Mouse (Mus musculus): ENCODE measurements around the gene Nrf1.

Nrf1 gene

DNA sequence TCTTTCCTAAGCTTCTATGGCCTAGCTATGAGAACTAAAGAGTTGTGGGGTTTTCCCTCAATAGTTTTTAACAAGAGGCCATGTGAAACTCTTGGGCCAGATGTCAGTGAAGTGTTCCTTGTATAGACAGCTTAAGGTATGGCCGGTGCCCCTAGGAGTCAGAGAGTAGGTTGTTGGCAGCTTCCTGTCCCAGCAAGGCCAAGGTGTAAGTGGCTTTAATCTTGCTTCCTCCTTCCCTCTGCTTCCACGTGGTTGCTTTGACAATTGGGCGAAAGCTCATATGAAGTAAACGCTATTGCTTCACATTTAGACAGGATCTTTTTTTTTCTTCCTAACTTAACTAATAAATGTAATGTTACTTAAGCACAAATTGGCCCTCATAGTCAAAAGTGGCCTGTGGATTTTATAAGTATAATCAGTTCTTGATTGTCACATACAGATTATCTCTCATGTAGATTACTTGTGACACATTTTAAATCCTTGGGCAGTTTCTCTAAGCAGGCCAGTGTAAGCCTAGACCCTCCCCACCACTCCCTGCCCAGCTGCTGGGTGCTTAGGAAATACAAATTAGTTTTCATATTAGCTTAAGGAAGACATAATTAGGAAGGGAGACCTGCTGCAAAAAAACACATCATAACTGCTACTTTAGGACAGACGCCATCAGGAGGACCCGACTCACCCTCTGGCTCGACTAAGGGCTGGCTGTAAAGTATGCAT lies 91.7 kb downstream of the Nrf1 start:
- in situ Hi-C loops (cut with MboI; ENCODE audit: low sequenced_read_pairs), result no loop called here

DNA sequence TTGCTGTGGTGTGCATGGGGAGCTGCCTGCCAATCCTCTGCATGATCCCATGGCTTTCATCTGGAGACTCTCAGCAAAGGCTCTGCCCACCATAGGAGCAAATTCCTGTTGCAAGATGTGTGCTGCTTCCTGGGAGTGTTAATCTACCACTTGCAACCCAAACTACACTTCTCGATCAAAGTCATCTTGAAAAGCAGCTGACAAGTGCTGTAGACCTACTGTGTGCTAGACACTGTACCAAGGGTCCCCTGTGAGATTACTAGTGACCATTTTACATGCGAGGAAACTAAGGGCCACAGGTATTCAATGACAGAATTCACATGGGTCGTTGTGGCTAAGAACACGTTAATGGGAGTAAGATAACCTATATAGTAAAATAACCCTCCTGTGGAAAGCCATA lies 95.5 kb downstream of the Nrf1 start:
- in situ Hi-C loops (cut with MboI; ENCODE audit: low sequenced_read_pairs), result no loop called here

DNA sequence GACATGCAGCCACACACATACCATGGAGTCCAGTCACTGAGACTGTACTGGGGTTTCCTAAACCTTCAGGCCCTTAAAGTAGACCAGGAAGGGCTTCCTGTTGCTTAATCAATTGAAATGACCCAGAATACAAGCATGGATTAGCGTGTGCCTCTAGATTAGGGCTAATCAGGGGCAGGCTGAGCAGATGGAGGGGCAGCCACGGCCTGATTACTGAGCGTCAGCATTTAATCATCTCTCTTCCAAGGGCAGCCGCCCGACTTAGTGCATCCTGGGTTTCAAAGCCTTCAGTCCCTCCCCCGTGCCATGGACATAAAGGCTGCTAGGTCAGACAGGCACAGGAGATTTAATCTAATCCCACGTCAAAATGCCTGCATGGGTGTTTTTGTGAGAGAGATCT lies 99.3 kb downstream of the Nrf1 start:
- in situ Hi-C loops (cut with MboI; ENCODE audit: low sequenced_read_pairs), result no loop called here

DNA sequence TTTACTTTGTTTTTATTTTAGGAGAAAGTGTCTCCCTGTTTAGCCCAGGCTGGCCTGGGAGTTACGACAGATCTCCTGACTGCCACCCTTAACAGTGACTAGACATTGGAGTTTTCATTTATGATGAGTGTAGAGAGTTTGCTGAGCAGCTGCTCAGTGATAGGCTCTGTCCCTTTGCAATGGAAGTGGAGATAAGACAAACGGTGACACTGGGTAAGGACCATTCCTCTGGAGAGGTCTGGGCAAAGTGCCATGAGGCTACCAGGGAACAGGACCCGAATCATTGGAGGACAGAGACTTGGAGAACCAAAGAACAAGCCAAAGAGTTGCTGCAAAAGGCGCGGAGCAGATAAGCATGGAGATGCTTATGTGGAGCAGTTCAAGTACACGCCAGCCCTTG lies 100.0 kb downstream of the Nrf1 start:
- in situ Hi-C loops (cut with MboI; ENCODE audit: low sequenced_read_pairs), result no loop called here

DNA sequence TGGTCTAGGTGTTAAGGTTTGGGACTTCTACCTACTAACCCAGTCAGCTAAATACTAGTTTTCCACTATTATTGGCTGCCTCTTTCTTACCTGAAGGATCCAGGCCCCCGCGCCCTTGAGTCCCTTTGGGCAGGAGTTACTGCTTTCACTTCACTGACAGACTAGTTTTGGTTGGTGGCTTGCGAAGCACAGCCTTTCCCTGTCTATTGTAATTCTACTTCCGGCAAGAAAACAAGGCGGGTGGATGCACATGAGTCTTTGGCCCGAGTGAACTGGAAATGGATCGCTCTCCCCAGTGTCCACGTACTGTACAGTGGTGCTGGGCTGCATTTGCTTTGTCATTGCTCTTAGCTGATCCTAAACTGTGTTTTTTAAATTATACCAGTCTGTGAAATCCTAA lies 102.7 kb downstream of the Nrf1 start:
- in situ Hi-C loops (cut with MboI; ENCODE audit: low sequenced_read_pairs), result no loop called here

DNA sequence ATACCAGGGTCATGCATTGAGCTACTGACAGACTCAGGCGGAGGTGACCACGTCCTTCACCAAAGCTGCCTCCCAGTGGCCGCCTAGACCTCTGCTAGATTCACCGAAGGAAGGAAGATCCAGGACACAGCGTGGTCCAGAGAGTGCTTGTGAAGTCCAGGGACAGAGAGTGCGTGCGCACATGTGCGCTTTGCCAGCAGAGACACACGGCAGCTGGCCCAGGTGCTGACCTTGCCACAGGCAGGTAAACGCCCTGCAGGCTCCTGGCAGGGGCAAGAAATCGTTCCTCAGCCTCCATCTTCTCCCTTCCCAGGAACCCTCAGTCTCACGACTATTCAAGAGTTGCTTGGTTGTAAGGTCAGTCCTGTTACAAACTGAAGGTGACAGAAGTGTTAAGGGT lies 104.4 kb downstream of the Nrf1 start:
- in situ Hi-C loops (cut with MboI; ENCODE audit: low sequenced_read_pairs), result no loop called here

DNA sequence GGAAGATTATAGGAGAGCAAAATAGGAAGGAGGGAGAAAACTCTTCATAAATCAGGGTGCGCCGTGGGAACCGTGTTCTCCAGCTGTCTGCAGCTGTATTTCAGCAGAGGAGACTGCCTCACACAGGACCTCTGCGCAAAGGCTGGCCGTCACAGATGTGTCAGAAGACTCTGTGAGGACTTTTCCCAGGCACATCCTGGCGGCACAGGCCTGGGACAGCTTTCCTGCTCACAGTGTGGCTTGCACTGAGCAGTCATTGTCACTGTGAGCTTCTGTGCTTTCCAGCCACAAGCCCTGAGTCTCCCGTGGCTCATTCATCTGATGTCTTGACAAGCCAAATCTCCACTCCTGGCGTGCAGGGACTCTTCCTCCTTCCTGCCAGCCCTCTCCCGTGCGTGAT lies 104.9 kb downstream of the Nrf1 start:
- in situ Hi-C loops (cut with MboI; ENCODE audit: low sequenced_read_pairs), result no loop called here

DNA sequence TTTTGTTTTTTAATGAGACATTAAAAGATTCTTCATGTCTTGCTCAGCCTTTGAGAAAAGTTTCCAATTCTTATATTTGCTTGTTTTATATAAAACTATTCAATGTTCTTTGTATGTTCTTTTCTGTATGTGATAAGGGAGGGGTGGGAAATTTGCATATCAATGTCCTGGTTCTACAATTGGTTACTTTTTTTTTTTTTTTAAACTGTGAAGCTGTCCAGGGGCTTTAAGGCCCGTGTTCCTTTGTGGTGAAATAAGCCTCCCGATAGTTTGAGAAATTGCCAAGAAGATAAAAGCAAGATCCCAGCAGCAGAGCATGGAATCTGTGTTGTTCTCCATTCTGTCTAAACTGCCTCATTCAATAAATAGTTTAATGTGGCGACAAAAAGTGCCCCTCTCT lies 105.3 kb downstream of the Nrf1 start:
- in situ Hi-C loops (cut with MboI; ENCODE audit: low sequenced_read_pairs), result no loop called here

DNA sequence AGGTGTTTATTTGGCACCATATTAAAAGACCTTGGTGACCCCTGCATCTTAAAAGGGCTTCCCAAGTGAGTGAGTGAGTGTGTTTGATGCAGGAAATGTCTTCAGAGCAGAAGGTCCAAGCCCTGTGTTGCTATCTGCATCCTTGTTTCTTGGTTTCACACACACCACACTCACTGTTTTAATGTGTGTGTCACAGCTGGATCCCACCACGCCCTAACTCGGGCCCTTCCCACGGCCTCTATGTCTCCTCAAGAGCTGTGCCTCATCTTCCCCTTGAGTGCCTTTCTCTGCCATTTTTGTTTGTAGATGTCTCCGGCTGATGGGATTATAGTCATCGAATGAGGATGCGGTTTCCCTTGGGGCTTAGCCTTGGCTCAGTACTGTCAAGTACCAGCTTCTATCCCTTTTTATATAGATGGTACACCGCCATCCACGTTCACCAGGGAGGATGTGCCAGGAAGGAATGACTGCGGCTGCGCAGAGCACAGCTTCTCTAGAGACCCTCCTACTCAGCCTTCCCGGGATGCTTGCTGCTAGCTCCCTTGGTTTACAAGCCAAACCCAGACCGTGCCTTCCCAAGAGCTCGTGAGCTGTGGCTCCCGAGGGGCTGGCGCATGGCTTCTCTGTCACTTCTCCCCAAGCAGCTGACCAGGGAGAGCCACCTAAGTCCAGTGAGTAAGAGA lies 106.1 kb downstream of the Nrf1 start:
- in situ Hi-C loops (cut with MboI; ENCODE audit: low sequenced_read_pairs), result no loop called here

DNA sequence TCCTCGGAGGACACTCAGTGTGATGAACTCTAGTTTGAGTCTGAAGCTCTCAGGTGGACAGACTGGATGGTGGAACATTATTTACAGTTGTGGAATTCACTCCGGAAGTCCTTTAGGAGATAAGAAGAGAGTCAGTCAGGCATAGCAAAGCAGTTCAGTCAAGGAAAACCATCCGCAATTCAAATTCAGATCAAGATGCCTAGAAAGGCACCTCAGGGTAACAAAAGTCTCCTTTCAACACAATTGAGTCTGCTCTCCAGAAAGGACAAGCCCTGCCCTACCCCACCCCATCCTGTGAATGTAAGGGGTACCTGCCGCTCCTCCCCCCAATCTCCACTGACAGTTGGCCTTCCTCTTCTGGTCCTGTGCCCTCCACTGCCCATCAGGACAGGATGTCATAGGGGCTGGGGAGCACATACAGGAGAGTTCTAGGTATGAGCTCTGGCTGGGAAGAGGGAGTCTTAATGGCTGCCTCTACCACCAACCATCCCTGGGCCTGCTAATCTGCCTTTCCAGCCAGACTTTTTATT lies 111.8 kb downstream of the Nrf1 start:
- in situ Hi-C loops (cut with MboI; ENCODE audit: low sequenced_read_pairs), result no loop called here

DNA sequence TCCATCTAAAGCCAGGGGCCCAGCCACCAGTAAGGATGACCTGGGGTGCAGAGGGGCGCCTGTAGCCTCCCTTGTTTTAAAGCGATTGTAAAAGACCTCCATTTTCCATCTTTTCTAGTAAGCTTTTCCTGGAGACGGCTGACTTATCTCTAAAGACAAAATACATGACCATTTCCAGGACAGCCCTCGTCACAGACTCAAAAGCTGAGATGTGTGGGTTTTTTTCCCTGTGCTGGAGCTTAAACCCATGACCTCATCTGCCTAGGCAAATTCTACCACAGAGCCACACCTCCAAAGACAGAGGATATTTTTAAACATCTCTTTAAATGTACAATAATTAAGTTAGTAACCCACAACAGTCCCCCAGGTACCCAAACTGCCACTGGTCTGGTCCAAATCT lies 112.6 kb downstream of the Nrf1 start:
- in situ Hi-C loops (cut with MboI; ENCODE audit: low sequenced_read_pairs), result no loop called here

DNA sequence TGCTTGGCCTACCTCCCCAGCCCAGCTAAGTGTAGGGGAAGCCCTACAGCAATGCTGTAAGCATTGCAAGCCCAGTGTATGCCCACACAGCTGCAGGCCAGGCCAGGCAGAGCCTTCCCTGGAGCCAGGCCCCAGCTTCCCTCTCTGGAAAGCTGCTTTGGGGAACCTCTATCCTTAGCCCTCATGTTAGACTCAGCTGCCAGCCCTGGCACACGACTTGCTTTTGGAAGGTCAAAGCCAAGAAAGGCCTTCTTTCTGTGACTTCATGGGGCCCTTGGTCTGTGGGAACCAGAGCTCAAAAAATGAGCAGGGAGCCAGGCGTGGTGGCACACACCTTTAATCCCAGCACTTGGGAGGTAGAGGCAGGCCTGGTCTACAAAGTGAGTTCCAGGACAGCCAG lies 113.8 kb downstream of the Nrf1 start:
- in situ Hi-C loops (cut with MboI; ENCODE audit: low sequenced_read_pairs), result no loop called here

DNA sequence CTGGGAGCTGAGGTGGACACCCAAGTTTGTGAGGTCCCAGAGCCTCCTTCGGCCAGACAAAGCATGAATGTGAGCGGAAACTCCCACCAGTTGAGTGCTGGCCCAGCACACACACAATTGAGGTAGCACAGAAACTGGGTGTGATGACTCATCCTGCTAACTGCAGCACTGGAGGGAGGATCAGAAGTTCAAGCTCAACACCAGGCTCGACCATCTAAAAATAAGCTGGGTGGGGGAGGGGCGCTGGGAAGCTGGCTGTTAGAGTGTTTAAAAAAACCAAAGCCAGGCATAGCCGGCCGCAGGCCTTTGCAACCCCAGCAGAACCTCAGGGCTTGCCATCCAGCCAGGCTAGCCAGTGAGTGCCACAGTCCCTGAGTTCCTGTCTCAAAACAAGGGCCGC lies 114.3 kb downstream of the Nrf1 start:
- in situ Hi-C loops (cut with MboI; ENCODE audit: low sequenced_read_pairs), result no loop called here

DNA sequence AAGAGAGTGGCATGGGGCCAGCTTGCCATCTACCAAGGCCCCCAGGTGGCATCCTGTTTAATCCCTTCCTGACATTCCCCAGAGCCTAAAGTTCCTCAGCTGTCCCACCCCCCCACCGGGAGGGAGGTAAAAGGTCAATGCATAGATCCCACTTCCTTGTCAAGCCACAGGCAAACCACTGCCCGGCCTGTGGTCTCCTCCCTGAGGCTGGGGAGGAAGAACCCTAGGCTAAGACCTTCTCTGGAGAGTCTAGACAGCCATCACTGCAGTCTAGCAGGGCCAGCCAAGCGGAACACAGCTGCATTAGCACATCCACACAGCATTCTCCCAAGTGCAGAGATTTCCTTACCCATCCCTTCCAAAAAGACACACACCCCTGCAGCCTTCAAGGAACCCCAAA lies 118.6 kb downstream of the Nrf1 start:
- in situ Hi-C loops (cut with MboI; ENCODE audit: low sequenced_read_pairs), result no loop called here

DNA sequence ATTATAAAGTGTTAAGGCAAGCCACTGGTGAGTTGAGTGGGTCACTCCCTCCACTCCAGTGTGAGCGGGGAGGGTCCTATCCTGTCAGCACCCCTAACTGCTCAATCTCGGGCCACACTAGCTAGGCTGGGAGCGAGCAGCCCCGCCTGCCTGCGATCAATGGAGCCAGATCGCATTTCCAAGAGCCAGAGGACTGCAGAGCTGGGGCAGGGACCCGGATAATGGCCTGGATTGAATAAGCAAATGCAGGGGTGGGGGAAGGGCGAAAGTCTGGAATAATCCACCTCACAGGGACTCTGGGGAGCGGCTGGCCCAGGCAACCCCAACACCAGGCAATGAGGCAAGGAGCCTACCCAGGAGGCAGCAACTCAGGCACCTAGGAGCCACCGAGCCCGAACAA lies 119.4 kb downstream of the Nrf1 start:
- in situ Hi-C loops (cut with MboI; ENCODE audit: low sequenced_read_pairs), result no loop called here

DNA sequence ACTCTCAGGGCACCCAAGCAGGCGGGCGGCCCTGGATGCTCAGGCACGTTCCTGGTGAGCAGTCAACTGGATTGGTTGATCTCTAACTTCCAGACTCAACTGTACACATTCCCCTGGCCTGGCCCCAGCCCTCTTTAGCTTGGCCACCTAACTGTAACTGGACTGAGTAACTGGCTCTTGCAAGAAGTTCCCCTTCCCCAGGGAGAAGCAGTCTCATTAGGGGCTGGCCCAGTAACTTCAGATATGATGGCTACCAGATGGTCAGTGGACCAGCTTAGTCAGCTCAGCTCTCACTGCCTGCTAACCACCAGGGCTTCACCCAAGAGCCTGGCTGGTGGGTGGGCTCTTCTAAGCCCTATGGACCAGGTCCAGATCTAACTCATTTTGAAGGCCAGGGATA lies 120.5 kb downstream of the Nrf1 start:
- in situ Hi-C loops (cut with MboI; ENCODE audit: low sequenced_read_pairs), result no loop called here

DNA sequence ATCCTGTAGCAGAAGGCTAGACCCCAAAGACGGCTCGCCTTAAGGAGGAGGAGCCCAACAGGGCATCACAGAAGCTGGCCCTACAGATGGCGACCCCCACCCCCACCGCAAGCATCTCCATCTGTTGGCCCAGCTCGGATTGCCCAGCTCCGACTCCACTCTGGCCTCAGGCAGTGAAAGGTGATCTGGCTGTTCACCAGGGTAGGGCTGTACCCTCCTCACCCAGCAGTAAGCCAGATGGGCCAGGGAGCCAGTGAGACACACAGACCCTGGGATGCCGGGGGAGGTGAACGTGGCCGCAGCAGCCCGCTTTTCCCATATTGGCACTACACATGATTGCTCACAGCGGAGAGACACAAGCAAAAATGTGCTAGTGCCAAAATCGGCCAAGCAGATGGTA lies 121.4 kb downstream of the Nrf1 start:
- in situ Hi-C loops (cut with MboI; ENCODE audit: low sequenced_read_pairs), result no loop called here

DNA sequence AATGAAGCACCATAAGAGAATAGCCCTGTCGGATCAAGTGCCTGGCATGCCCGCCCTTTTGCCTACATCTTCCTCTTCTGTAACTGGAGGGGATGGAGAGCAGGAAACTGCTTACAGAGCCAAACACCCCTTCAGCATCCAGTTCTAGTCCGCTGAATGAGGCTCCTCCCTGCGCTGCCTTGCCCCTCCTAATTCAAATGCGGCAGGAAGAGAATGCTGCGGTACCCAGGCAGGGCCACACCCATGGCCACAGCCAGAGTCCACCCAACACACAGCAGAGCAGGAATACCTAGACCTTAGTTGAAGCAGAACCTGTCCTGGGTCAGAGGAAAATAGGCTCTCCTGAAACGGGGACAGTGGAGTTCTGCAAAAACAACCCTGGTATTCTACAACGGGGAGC lies 123.4 kb downstream of the Nrf1 start:
- in situ Hi-C loops (cut with MboI; ENCODE audit: low sequenced_read_pairs), result no loop called here

DNA sequence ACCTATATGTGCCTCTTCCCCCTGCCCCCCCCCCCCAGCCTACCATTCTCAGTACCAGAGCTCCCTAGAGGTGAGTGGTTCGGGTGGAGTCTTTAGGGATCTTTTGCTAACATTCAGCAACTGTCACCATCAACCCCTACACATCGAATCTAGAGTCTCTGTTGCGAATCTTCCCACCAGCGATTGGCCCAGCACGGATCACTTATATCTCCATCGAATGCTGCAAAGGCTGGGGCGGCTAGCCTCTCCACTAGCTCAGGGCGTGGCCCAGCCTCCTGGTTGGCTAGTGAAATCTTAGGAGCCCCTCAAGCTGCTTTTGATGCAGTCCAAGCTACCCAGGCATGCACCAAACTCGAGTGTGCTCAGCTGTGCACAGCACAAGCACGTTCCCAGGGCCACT lies 124.2 kb downstream of the Nrf1 start:
- in situ Hi-C loops (cut with MboI; ENCODE audit: low sequenced_read_pairs), result no loop called here

DNA sequence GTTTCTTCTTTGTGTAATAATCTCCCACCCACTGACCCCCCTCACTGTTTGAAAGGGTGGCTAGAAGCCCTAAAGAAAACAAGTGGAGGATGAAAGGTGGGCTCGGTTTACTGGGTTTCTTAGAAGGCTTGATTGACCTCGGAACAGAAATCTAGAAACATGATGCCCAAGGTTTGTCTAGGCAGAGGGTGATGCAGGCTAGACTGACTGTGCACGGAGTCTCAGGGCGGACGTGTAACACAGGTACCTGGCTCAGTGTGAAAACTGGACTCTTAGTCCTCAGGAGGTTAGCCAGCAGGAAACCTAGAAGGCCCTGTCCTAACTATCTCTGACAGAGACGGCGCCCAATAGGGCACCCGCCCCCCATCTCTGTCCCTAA lies 124.6 kb downstream of the Nrf1 start:
- in situ Hi-C loops (cut with MboI; ENCODE audit: low sequenced_read_pairs), result no loop called here

DNA sequence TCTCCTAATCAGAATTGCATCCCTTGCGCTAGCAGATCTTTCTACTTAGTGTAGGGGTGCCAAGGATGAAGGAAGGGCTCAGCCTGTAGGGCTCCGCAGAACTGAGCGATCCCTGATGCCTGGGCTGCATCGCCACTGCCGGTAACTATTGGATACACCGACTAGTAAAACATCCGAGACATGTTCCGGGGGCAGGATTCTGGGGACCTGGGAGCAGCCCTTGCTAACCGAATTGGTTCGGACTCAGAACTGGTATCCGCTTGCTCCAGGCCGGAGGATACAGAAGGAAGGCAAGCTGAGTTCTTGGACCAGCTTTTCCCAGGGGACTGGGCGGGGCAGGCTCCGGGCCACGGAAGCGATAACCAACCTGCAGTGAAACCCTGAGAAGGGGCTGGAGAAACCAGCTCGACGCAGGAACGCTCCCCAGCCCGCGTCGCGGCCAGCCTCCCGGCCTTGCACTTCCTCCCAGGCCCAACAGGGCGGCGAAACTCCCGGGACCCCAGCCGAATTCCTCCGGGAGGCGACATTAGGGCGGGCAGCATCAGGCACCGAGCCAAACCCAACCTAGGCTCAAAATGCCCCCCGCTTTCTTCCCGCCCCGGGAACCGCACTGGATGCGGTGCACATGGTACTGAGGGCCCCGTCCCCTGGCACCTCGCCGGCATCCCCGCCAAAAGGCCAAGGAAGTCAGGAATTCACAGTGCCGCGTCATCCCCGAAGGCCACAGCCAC lies 125.2 kb downstream of the Nrf1 start:
- in situ Hi-C loops (cut with MboI; ENCODE audit: low sequenced_read_pairs), result no loop called here
